Mouse (Mus musculus) C3H10T1/2 (cell line): ENCODE results near the gene Triobp. TPM values are rescaled to one million over a fixed set of nuclear protein-coding genes. Genes with fewer than 3 reads are reported as not detected.

Source experiments
- polyA plus RNA-seq, 2 experiments: library from polyadenylated mRNA; unstranded; fragments of >200 nt; fragmentation: generic; extraction: Trizol; gene quantifications; one replicate each; pipeline ENCODE4 v1.2.1; 2012; ENCODE audit warnings: missing spikeins in 2 of 2

The Triobp gene
- 100 to 1,000 TPM in 1 of 2 experiments, 10 to 100 TPM in 1; 52.2 to 216 TPM for polyA plus RNA-seq

DNA sequence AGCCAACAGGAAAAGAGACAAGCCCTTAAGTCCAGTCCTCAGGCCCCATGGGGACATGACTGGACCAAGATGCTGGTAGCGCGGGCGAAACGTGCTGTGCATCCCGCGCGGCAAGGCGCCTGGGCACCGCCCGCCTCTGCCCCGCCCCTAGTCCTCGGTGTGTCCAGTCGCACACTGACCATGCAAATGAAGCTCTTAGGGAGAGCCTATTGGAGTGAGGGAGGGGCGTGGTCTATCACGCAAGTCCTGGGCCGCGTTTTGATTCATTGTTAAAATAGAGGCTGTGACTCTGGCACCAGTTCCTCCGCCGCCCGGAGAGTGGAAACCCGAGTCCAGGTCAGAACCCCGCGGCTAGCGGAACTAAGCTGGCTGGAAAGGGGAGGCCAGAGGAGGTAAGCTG, at the start of gene Triobp:
TSS of gene Triobp (plus strand) at position 68 of the 400 bp plus-strand sequence.

DNA sequence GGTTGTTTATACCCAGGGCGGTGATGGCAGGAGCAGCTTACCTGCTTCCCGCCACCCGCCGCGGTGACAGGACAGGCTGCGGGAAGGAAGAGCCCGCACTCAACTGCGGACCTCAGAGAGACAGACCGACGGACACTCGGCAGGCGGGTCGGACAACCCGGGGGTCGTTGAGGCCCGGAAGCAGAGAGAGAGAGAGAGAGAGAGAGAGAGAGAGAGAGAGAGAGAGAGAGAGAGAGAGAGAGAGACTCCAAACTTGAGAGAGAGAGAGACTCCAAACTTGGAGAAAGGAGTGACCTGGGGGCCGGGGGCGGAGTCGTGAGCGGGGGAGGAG, 48.1 kb upstream of the Triobp start, which contains the start of gene Gm49510:
TSS of gene Gm49510 (plus strand) at position 259 of the 331 bp plus-strand sequence.

DNA sequence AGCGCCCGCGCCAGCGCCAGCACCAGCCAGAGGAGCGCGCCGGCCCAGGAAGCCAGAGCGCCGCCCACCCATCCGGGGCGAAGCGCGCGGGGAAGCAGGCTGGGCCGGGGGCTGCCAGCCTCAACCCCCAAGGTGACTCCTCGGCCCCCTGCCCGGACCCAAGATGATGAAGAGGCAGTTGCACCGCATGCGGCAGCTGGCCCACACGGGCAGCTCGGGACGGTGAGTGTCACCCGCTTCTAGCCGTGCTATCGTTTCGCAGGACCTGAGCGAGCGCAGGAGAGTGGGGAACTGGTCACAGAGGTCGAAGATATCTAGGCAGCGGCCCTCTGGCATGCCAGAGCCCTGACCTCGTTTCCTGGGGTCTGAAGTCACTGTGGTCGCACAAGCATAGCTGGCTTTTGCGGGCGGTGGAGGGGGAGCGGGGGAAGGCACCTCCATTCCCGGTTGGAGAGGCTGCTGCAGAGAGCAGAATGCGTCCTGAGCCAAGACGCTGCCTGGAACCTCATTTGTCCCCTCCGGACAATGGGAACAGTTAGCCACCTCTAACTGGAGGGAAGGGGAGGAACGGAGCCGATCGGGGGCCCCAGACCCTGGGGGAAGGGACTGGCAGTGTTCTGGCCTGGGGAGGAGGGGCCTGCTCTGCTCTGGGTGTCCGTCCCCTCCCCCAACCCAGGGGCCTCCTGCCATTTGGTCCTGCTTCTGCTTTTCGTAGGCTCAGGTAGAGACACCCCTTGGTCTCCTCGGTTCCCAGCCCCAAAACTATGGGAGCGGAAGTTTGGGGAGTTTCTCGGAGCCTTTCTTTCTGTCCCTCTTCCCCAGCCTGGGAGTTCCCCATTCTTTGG, 47.6 kb upstream of the Triobp start, which contains the start of gene Sh3bp1:
TSS of gene Sh3bp1 (plus strand) at position 29 of the 845 bp plus-strand sequence.

DNA sequence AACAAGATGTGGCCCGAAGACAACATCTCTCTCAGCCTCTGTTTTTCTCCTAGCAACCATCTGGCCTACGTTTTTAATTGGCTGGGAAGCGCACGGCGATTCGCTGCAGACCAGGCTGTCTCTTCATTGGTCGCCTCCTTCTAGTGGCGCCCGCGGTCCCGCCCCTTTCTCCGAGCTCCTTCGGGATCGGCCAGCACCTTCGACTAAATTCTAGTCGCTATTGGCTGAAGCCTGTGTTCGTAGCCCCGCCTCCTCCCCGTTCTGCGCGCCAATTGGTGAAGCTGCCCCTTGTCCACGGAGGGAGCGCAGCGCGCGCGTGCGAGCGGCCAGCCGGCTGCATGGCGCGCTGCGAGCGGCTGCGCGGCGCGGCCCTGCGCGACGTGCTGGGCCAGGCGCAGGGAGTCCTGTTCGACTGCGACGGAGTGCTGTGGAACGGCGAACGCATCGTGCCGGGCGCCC, 33.9 kb upstream of the Triobp start, which contains the start of gene Pdxp:
TSS of gene Pdxp (plus strand) at position 288 of the 459 bp plus-strand sequence.

DNA sequence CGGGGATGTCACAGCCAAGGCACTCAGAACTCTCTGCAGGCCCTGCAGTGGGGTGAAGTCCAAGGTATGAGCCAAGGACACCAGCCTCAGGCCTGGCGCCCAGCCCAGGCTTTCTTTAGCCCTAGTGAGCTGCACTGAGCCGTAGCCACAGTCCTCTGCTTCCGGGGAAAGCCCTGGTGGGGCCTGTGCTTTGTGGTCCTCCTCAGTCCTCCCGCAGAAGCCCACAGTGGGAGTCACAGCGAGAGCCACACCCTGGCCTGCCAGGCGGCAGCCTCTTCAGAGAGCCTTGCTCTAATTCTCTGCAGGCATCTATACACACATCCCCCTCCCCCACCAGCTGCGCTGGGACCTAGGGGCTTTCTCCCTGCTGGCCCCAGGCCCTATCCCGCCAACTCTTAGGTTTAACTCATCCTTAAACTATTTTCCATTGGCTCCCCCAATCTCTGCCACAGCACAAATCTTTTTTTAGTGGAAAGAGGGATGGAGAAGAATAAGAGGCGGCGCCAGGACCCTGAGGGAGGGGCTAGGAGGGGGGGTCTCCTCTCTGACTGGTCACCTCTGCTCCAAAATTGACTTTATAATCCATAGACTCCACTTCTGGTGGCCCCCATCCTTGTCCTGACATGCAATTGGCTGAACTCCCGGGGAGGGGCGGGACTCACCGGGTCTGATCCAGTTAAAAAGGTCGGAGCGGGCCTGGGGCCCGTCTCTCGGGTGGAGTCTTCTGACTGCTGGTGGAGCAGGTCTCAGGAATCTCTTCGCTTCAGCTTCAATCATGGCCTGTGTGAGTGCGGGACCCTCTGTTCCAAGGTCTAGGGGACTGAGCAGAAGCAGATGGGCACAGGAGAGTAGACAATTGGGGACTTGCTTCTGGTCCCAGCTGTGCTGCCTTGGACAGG, 21.3 kb upstream of the Triobp start, which contains the start of gene Lgals1:
TSS of gene Lgals1 (plus strand) at position 705 of the 899 bp plus-strand sequence.

DNA sequence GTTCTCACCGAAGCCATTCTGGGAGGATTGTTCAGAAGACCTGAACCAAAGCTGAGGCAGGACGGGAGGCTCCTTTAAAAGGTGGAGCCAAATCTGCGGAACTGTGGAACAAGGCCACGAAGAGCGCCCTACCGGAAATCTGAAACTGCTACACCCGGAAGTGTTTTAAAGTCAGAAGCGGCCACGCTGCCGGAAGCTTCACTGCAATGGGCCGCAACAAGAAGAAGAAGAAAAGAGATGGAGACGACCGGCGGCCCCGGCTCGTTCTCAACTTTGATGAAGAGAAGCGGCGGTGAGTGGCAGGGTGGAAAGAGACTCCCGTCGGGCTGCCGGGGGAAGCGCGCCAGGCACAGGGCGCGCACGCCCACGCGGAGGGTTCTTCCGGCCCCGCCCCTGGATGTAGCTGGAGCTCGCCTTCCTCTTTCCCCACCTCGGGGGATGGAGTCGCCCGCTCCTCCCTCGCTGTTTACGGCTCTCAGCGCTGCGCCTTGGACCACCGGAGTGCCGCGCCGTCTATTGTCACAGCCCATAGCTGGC, 12.7 kb upstream of the Triobp start, which contains the start of gene Nol12:
TSS of gene Nol12 (plus strand) at position 150 of the 537 bp plus-strand sequence.

DNA sequence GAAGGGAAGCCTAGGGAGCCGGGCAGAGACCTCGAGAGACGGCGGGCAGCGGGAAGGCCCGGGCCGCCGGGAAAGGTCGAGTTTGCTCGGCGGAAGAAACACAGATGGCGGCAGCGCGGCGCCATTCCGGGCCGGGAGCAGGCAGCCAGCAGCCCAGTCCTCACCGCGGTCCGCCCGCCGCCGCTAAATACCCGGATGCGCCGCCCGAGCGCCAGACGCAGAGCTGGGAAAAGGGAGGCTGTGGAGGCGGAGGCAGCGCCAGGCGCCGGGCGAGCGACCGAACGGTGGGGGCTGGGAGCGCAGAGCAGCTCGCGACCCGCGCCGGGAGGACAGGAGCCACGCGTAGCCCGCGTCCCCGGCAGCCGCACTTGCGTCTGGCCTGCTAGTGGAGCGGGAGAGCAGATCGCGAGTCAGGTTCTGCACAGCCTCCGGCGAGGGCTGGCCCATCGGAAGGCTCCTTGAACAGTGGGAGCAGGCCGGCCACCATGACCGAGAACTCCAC, 80.8 kb downstream of the Triobp start, which contains the start of gene H1f0:
TSS of gene H1f0 (plus strand) at position 214 of the 502 bp plus-strand sequence.

DNA sequence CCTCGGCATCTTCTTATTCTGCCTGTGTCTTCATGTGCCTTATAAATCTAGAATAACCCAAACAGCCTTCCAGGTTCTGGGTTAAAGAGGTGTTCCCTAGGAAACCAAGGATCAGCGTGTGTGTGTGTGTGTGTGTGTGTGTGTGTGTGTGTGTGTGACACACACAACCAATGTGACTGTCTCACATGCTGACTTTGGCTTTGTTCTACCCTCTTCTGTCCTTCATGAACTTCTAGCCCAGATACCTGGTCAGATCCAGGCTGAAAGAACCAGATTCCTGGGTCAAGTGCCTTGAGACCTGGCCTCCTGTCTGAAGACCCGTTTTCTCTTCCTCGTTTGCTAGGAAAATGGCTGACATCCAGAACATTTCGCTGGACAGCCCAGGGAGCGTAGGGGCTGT, 94.1 kb downstream of the Triobp start, which contains the start of gene Galr3:
TSS of gene Galr3 (plus strand) at position 301 of the 400 bp plus-strand sequence.

Other genes with a start within 250 kb of the Triobp start
- gene Elfn2, start 229.0 kb upstream of the Triobp start, polyA plus RNA-seq = under 1 TPM; 0.02 TPM
- under 1 TPM in 1 of 2 experiments, not detected in 1; 0.02 TPM for gene Mfng, start 174.2 kb upstream of the Triobp start, polyA plus RNA-seq
- under 1 TPM; 0.21 to 0.37 TPM for gene Card10, start 144.7 kb upstream of the Triobp start, polyA plus RNA-seq
- gene Cdc42ep1, start 105.1 kb upstream of the Triobp start, polyA plus RNA-seq = 100 to 1,000 TPM in 1 of 2 experiments, 10 to 100 TPM in 1; 31.8 to 120 TPM
- gene Lgals2, start 92.2 kb upstream of the Triobp start, polyA plus RNA-seq = 10 to 100 TPM in 1 of 2 experiments, 1 to 10 TPM in 1; 1.3 to 43.8 TPM
- 10 to 100 TPM; 60.0 to 88.8 TPM for gene Gga1, start 70.5 kb upstream of the Triobp start, polyA plus RNA-seq
- under 1 TPM; 0.06 to 0.17 TPM for gene Gm49510, start 48.1 kb upstream of the Triobp start, polyA plus RNA-seq
- gene Sh3bp1, start 48.0 kb upstream of the Triobp start, polyA plus RNA-seq = 10 to 100 TPM; 21.2 to 57.1 TPM
- gene Pdxp, start 33.8 kb upstream of the Triobp start, polyA plus RNA-seq = 10 to 100 TPM; 12.1 to 16.9 TPM
- over 10,000 TPM; 13,335 to 36,255 TPM for gene Lgals1, start 21.0 kb upstream of the Triobp start, polyA plus RNA-seq
- 100 to 1,000 TPM; 115 to 191 TPM for gene Nol12, start 12.8 kb upstream of the Triobp start, polyA plus RNA-seq
- 100 to 1,000 TPM; 112 to 459 TPM for gene H1f0, start 80.7 kb downstream of the Triobp start, polyA plus RNA-seq
- gene Galr3, start 94.2 kb downstream of the Triobp start, polyA plus RNA-seq = under 1 TPM in 1 of 2 experiments, not detected in 1; 0.27 TPM
- 10 to 100 TPM; 48.3 to 48.9 TPM for gene Ankrd54, start 115.2 kb downstream of the Triobp start, polyA plus RNA-seq
- 100 to 1,000 TPM; 288 to 344 TPM for gene Eif3l, start 127.5 kb downstream of the Triobp start, polyA plus RNA-seq
- 10 to 100 TPM in 1 of 2 experiments, 1 to 10 TPM in 1; 4.5 to 14.4 TPM for gene Micall1, start 161.2 kb downstream of the Triobp start, polyA plus RNA-seq
- 100 to 1,000 TPM; 386 to 720 TPM for gene Polr2f, start 193.3 kb downstream of the Triobp start, polyA plus RNA-seq
- 10 to 100 TPM in 1 of 2 experiments, 1 to 10 TPM in 1; 7.6 to 28.9 TPM for gene 1700088E04Rik, start 193.5 kb downstream of the Triobp start, polyA plus RNA-seq
- under 1 TPM in 1 of 2 experiments, not detected in 1; 0.02 TPM for gene Sox10, start 217.5 kb downstream of the Triobp start, polyA plus RNA-seq